Mouse (Mus musculus): Measurements from ENCODE around the gene Dchs2.
"Not testable (repeated sequence)": the region's sequence is repeated elsewhere in the genome, so short reads cannot be mapped to it uniquely, and the experiment has no call there.

Gene Dchs2

DNA sequence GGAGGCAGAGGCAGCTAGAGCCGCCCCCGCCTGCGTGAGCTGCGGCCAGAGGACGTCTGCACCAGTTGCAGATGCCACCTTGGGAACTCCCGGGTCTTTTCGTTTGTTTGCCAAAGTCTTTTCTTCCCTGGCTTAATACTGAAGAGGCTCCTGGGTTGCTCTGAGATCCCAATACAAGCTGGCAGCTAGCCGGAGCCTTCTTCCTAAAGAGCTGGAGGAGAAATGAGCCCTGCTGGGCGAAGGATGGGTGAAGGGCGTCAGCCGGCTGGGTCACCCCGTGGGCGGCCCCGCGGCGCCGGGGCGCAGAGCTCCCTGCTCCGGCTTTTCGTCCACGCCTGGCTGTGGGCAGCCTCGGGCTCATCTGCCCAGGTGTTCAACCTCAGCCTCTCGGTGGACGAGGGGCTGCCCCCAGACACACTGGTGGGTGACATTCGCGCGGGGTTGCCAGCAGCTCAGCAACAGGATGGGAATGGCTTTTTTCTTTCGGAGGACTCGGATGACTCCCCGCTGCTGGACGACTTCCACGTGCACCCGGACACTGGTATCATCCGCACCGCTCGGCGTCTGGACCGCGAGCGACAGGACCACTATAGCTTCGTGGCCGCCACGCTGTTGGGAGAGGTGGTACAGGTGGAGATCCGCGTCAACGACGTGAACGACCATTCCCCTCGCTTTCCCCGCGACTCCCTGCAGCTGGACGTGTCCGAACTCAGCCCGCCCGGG is at the start of gene Dchs2:
Gene Dchs2, plus strand, starts transcription at position 223 of the 723 bp plus-strand sequence.
- DNase-seq (ENCODE audit: low spot score in 2 of 2) = no peak

DNA sequence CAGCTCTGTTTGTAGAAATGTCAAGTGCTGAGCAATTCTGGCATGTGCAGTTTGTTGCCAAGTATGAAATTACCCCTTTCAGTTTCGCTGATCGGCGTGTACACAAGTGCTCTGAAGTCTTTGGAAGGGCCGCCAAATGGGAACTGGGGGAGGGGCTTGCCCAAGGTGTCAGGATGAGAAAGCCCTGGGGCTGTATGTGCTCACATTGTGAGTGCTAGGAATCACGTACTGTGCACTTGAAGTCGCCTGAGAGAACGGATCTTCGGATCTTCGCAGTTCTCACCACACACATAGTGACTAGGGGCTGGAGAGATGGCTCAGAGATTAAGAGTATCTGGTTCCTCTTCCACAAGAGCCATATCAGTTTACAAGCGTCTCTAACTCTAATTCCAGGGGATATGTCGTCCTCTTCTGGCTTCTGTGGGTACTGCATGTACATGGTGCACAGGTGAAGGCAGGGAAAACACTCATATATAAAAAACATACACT is 47.1 kb upstream of the Dchs2 start:
- peak in 1 of 2 experiments; percentile 14 for DNase-seq (ENCODE audit: low spot score in 2 of 2)

DNA sequence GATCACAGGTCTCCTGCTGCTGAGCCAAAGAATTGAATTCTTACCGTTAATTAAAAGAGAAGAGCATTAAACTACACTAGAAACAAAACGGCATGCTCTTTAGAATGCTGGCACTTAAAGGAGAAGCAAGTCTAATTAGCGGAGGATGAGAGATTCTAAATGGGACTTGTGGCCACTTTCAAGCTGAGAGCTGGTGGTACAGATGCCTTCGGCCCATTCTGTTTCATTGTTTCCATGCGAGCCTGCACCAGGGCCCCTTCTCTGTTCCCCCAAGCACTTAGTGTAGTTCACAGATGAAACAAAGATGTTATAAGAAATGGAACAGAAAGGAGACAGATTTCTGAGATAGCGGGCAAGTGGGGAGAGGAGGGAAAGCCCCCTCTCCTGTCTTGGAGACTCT is 30.2 kb upstream of the Dchs2 start:
- DNase-seq (ENCODE audit: low spot score in 2 of 2) = no peak

DNA sequence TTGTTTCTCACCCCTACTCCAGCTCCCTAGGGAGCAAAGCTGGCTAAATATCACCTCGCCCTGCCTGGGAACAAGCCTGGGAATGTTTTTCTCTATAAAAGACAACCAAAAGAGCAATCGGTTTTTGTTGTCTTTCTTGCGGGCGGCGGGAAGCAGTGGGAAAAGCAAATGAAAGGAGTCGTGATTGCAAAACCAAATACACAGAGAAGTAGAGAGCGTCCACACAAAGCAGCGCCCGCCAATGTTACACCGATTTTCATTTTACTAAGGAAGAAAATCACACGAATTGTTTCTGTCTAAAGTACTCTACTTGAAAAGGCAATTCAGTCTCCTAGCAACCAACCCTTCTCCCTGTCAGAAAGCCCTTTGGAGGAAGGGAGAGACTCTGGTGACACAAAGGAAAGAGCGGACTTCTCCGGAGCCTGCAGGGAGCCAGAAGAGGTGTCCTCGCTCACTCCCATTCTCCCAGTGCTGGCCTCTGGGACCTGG is 29.2 kb upstream of the Dchs2 start:
- DNase-seq (ENCODE audit: low spot score in 2 of 2) = peak in 1 of 2 experiments; percentile 8

DNA sequence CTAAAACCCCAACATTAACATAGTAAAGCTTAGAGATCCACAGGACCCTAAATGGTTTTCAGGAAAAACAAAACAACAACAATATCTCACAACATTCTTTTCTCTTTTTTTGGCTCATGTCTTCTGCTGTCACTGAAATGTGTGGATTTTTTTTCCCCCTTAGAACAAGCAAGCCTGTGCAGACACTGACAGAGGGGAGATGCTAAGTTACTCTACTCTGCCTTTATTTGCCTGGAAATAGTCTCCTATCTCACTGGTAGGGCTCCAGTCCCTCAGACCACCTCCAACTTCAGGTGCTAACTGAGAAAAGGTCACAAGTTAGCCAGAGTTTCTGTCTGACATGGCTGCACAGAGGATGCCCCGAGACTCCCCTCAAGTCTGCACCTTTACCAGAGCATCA is 28.6 kb upstream of the Dchs2 start:
- no peak for DNase-seq (ENCODE audit: low spot score in 2 of 2)

DNA sequence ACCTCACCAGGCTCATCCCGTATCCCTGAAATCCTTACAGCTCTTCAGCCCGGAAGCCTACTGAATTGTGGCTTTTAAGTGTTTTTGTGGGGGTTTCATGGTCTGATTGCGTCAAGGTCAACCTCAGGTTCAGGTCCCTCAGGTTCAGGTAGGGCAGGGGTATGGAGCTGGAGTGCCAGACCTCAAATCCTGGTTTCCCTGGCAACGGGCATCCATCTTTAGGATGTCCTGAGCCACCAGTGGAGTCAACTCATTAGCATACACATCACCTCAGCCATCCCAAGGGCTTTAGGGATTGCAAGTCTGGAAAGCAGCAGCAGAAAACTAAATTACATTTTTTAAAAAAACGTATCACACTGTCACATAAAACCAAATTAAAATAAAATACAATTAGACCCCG is 28.1 kb upstream of the Dchs2 start:
- no peak for DNase-seq (ENCODE audit: low spot score in 2 of 2)

DNA sequence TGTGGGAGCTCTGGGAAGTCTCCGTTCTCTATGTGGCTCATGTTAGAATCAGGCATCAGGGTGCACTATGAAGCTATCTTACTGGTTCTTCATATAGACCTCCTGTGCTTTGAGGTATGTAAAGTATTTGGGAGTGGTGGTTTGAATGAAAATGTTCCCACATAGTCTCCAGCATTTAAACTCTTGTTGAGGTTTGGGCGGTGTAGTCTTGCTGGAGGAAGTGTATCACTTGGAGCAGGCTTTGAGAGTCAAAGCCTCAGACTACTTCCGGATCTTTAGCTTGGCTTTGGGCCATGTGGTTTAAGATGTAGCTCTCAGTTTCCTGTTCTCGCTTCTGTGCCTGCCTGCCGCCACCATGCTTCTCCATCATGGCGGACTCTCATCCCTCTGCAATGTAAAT is 25.5 kb upstream of the Dchs2 start:
- no peak for DNase-seq (ENCODE audit: low spot score in 2 of 2)

DNA sequence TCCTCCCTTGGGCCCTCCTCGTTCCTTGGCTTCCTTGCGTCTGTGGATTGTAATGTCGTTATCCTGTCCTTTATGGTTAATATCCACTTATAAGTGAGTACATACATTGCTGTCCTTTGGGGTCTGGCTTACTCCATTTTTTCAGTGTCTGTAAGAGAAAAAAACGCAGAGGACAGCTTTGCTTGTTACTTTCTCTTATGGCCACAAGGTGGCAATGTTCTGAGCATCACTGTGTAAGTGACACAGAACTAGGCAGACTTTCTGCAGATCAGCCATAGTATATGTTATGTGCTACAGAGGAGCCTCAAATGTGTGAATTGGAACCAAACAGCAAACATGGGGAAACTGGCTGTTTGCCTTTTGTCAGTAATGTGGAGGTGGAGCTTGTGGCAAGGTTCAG is 17.6 kb upstream of the Dchs2 start:
- DNase-seq (ENCODE audit: low spot score in 2 of 2) = peak in 1 of 2 experiments; percentile 28

DNA sequence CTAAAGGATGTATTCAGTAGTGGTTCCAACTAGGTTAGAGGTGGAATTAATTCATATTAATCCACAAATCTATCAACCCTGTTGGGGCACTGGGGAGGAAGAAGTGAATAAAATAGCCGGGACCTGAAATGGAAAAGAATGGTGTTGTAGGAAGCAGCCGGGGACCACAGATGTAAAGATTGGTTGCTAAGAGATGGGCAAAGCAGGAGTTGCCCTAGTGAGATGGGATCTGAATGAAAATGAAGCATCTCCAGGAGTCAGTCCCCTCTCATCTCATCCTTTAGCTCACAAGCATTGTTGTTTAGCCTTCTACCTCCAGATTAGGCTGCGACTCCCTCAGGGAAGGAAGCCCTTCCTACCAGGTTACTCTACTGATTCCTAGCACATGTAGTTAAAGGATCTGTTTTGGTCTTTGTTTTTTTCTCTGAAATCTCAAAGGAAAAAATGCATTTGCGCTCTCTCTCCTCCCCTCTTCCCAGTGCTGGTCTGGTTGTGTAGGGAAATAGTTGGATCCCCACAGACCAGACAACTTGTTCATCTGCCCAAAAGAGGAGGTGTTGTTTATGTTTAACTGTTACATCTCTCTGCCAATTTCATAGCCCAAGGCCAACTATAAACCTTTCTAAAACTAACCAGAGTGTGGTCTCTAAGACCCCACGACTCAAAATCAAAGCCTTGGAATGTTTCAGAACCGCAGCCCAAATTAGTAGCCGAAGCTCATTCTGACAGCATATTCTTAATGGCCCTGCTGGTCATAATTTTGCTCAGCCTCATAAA is 16.1 kb upstream of the Dchs2 start:
- DNase-seq (ENCODE audit: low spot score in 2 of 2) = no peak

DNA sequence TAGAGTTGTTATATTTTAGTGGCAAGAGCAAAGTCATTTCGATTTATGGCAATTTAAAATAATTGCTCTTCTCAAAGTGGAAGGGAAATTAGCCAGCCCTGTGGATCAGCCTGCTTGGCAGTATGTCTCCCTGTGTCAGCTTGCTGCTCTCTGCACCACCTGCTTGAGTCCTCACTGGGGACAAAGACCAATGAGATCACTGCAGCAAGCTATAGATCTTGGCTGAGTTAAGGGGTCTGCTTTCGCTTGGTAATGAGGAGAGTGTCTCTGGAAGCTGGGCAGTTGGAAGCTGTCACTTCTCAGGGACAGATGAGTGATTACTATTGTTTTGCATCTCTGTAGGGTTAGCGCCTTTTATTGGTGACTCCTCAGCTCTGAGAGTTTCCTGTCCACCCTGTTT is 14.9 kb upstream of the Dchs2 start:
- no peak for DNase-seq (ENCODE audit: low spot score in 2 of 2)

DNA sequence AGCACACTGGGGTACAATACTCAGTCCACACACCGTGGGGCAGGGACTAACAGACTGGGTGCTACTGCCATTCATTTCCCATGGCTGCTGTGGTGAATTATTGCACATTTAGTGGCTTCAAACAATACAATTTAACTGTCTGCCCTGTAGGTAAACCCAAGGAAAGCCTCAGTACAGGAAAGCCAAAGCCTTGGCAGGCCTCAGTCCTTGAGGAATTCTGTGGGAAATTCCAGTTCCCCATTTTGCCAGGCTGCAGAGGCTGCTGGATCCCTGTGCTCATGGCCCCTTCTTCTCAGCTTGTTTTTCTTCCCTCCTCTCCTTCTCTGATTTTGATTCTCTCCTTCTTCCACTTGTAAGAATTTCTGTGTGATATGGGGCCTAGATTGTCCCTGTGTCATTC is 12.8 kb upstream of the Dchs2 start:
- no peak for DNase-seq (ENCODE audit: low spot score in 2 of 2)

DNA sequence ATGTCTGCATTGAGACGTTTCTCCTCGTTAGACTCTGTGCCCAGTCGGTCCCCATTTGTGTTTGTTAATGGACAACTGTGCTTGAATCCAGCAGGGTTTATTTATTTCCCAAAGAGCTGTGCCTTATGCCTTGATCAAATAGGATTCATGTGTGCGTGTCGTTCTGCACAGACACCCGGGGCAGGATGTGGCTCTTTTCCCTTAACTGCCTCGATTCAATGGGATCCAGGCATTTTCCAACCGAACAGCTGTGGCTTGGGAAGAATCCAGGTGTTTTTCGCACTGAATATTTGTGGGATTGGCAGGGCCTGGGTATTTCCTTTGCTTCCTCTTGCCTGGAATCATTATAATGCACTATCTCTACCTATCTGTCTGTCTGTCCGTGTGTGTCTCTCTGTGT is 10.2 kb upstream of the Dchs2 start:
- no peak for DNase-seq (ENCODE audit: low spot score in 2 of 2)

DNA sequence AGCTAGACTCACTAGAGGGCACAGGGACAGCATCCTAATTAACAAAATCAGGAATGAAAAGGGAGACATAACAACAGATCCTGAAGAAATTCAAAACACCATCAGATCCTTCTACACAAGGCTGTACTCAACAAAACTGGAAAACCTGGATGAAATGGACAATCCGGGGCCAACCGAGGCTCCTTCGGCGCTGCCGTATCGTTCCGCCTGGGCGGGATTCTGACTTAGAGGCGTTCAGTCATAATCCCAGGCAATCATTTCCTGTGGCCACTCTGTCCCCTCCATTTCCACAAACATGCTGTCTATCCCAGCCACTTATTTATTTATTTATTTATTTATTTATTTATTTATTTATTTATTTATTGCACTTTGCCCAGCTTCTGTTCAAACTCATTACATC is 3.8 kb upstream of the Dchs2 start:
- not testable (repeated sequence) for DNase-seq (ENCODE audit: low spot score in 2 of 2)

DNA sequence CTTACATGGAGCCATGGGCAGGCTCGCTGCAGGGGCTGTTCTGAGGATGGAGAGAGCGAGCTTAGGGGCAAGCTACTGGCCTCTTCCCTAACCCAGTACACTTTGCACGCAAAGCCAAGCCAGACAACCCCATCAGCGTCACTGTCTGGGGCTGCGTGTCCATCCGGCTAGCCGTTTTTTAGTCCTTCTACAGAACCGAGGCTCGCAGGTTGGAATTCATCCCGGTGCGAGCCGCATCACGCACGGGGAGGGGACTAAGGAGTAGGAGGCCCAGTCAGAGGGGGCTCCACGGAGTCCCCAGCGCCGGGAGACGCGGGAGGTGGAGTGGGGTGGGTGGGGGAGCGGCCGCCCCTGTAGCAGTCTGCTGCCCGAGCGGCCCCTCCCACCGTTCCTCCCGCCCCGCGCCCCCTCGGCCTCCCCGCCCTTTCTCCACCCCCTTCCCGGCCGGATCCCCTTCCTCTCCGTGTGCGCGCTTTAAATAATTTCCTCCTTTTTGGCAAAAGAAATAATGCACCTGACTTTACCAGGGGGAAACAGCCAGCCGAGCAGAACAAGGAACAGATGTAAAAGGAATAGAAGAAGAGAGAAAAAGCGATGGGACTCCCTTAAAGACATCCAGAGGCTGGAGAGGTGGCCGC is 541 bp upstream of the Dchs2 start:
- no peak for DNase-seq (ENCODE audit: low spot score in 2 of 2)

DNA sequence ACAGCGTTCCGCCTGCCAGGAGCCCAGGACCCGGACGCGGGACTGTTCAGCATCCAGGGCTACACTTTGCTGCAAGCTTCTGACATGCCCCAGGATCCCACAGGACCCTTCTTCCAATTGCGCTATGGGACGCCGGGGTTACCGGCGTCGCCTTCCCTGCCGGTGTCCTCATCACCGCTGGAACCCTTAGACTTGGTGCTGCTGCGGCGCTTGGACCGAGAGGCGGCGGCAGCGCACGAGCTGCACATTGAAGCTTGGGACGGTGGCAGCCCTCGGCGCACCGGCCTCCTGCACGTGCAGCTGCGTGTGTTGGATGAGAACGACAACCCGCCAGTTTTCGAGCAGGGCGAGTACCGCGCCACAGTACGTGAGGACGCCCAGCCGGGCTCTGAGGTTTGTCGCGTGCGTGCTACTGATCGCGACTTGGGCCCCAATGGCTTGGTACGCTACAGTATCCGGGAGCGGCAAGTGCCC is 738 bp downstream of the Dchs2 start:
- no peak for DNase-seq (ENCODE audit: low spot score in 2 of 2)

DNA sequence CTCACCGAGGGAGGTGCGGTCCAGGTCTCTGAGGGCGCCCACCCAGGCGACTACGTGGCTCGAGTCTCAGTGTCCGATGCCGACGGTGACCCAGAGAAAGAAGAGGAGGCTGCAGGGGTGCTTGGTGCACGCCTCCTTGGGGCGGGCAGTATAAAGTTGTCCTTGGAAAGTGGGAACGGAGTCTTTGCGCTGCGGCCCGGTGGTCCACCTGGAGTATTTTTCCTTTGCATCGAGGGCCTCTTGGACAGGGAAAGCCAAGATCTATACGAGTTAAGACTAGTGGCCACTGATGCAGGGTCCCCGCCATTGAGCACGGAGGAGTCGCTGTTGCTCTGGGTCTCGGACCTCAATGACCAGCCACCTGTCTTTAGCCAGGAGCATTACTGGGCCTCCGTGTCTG is 1.4 kb downstream of the Dchs2 start:
- no peak for DNase-seq (ENCODE audit: low spot score in 2 of 2)

DNA sequence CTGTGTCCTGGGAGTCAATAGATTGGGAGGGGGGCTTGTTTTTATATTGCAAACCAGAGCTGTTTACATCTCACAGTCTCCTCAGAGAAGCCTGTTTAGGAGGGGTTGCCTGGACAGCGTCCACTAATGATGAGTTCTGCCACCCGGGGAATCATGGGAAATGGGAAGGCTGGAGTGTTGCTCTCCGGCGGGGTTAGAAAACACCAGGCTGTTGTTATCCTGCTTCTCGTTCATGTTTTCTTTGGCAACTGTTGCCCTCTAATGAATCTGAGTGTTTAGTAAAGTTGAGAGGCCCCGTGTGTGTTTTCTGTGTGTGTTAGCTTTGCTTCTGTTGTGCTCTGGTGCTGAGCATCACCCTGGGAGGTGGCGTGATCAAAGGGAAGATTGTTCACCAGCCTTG is 8.7 kb downstream of the Dchs2 start:
- no peak for DNase-seq (ENCODE audit: low spot score in 2 of 2)

DNA sequence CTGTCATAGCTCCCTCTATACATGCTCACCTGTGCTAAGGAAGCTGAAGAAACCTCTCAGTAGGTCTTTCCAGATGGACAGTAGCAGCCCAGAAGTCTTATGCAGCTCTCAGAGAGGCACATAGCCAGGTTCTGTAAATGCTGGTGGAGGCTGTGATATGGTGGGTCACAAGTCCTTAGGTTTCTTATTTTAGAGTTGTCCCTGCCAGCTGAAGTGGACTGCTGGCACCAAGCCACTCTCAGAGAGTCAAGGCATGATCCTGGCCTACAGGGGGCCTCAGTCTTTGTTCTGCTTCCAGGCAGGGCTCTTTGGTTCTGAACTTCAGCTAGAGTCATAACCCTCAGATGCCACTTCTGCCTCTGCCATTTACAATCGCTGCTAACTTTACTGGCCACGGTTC is 11.1 kb downstream of the Dchs2 start:
- no peak for DNase-seq (ENCODE audit: low spot score in 2 of 2)

DNA sequence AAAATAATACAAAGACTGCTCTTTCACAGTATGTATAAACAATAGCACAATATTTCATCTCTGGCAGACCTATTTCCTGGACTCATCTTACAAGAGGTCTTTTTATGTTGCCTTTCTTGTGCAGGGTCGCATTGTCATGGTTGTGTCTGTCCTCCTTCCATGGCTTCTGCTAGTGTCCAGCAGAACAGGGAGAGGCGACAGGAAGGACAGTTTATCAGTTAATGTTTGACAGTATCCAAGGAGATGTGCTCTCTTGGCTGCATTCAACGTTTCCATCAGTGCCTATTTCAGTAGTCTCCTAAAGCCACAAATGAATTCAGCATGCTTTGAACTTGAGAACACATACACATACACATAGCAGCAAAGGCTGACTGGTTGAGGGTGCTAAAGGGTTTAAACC is 17.9 kb downstream of the Dchs2 start:
- no peak for DNase-seq (ENCODE audit: low spot score in 2 of 2)

DNA sequence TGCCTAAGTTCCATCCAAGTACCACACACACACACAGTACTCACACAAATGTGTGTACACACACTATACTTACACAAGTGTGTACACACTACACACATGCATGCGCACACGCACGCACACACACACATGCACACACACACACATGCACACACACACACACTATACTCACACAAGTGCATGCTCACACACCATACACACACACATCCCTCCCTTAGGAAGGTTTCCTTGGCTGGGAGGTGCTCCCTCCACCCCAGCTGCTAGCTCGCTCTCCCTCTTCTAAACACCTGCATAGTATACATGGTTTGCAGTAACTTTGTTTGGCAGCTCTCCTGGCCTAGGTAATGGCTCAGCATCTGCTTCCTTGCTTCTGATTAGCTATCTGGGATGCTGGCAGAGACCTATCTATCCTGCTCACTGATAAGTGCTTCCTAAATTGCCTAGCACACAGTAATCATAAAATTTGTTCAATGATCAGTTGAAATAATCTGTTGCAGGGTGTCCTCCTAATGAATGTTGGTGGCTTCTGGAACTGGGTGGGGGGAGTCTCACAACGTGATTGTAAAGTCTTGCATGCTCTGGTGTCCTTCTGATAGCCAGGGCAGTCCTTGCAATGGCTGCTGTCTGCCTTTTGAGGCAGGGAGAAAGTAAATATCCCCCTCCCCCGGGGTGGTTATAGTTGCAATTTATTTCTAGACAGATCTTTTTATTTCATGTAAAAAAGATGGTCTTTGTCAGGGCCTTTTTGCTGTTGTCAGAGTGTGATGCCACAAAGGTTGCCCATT is 19.7 kb downstream of the Dchs2 start:
- no peak for DNase-seq (ENCODE audit: low spot score in 2 of 2)

DNA sequence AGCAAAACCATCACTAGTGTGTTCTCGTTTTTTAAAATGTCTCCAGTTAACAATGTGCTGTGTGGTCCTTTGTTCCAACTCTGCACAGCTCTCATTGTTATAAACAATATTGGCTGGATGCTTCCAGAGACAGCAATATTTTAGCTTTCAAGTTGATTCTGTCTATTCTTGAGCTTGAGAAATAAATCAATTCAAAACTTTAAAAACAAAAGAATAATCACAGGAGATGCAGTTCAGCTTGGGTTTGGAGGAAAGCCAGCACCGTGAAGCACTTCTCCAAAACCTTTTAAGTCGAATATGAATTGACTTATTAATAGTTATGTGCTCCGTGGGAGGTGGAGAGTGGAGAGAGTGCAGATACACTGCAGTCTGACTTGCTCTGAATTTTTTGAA is 20.3 kb downstream of the Dchs2 start:
- DNase-seq (ENCODE audit: low spot score in 2 of 2) = no peak

DNA sequence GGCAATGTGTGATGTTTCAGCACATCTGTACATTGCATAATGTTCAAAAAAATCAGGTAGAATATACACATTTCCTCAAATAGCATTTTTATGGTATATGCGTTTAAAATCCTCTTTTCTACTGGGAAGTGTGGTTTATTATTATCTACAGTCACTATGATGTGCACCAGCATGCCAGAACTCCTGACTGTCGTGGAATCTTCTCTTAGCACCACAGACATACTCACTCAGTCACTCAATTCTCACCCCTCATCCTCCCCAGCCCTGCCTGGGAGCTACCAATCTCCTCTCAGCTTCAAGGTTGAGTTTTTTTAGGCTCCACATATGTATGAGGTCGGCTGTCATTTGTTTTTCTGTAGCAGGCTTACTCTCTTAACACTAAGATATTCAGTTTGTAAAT is 20.8 kb downstream of the Dchs2 start:
- no peak for DNase-seq (ENCODE audit: low spot score in 2 of 2)
